ENCODE assay signal across 7 mouse cellular contexts in genomic region chr1:166102920-166103608, GRCm38 (mm10). TPM values are rescaled to one million over a fixed set of nuclear protein-coding genes. Genes with fewer than 3 reads are reported as not detected.
DNase-seq lines count a peak whose midpoint lies in the region; ATAC-seq and TF ChIP-seq lines count a peak whose summit lies in the region.

No protein-coding gene starts in this region.

- intact Hi-C loops in left cerebral cortex, adult 2 months (cut with DNase I), result no loop called here
- intact Hi-C loops in left cerebral cortex, postnatal 25 days (cut with DNase I), result no loop called here

- H3K27ac ChIP-seq in left cerebral cortex, adult 2 months, result no peak overlapping the region
- peak overlapping the region; percentile 42 for H3K27ac ChIP-seq in embryonic facial prominence, embryonic 10.5 days (replicated peaks)

- WGBS in embryonic facial prominence, embryonic 10.5 days, result 60% methylated on average over 11 of the region's 11 CpGs

- H3K9me3 ChIP-seq in embryonic facial prominence, embryonic 10.5 days, result no peaks in the 10 kb centered on the region

- H3K27me3 ChIP-seq in embryonic facial prominence, embryonic 10.5 days (replicated peaks; ENCODE audit: low read depth, poor library complexity, severe bottlenecking), result no peaks in the 10 kb centered on the region

- peak; percentile 57 for TF ChIP-seq CTCF in left cerebral cortex, adult 2 months (IDR thresholded peaks at IDR 0.05)

- peaks cover 9% of the 10 kb centered on the region for H3K4me1 ChIP-seq in embryonic facial prominence, embryonic 10.5 days

- no peak overlapping the region for H3K4me3 ChIP-seq in left cerebral cortex, adult 2 months
- no peak overlapping the region for H3K4me3 ChIP-seq in embryonic facial prominence, embryonic 10.5 days

- no peak for DNase-seq in left cerebral cortex, adult 2 months (ENCODE audit: extremely low spot score in 1 of 2, low spot score in 2 of 2)
- DNase-seq in left cerebral cortex, postnatal 25 days (ENCODE audit: low spot score in 2 of 2), result no peak
- peak; percentile 39 for DNase-seq in NIH3T3 (ENCODE audit: low read depth)
- peak; percentile 57 for DNase-seq in embryonic facial prominence, embryonic 10.5 days (ENCODE audit: low spot score)
- DNase-seq in thymus, postnatal 25 days, result peak; percentile 71
- no peak for DNase-seq in frontal cortex, postnatal 25 days (ENCODE audit: low spot score in 2 of 2)

- peaks cover 6% of the 10 kb centered on the region for H3K36me3 ChIP-seq in embryonic facial prominence, embryonic 10.5 days (replicated peaks)

- peak; percentile 54 for ATAC-seq in megakaryocyte, adult 5-6 weeks (ENCODE audit: poor library complexity, severe bottlenecking)

RNA-seq across cellular contexts. Expression of gene Dusp27, which starts 24.7 kb away (rescaled TPM):
- total RNA-seq in left cerebral cortex, adult 2 months (2021), result under 1 TPM; 0.12 to 0.16 TPM
- under 1 TPM; 0.21 TPM for total RNA-seq in left cerebral cortex, postnatal 25 days (2021)
- polyA plus RNA-seq in embryonic facial prominence, embryonic 10.5 days (2016; fragmentation: Nextera tagmentation; extraction: Ambion mirVana), result 1.8 and 2.5 TPM in 2 replicates
- not detected in 2 replicates for total RNA-seq in megakaryocyte, adult 5-6 weeks (2015)
- not detected in 2 replicates for total RNA-seq in megakaryocyte, adult 5-6 weeks (2017)

RNA-seq across cellular contexts. Expression of gene Gpa33, which starts 27.0 kb away (rescaled TPM):
- total RNA-seq in left cerebral cortex, adult 2 months (2021), result not detected
- total RNA-seq in left cerebral cortex, postnatal 25 days (2021), result not detected
- polyA plus RNA-seq in embryonic facial prominence, embryonic 10.5 days (2016; fragmentation: Nextera tagmentation; extraction: Ambion mirVana), result 0.11 and 0.15 TPM in 2 replicates
- total RNA-seq in megakaryocyte, adult 5-6 weeks (2015), result not detected in 2 replicates
- not detected in 2 replicates for total RNA-seq in megakaryocyte, adult 5-6 weeks (2017)

Comparison
In these comparisons a context has a peak if more than half of its experiments do, and no peak if none do; other contexts are left out.
1. DNase-seq: peak in NIH3T3 (single experiment), embryonic facial prominence, embryonic 10.5 days (single experiment) and thymus, postnatal 25 days (single experiment); none in left cerebral cortex, adult 2 months (0 of 2), left cerebral cortex, postnatal 25 days (0 of 2) and frontal cortex, postnatal 25 days (0 of 2).